Mouse (Mus musculus) duodenum, adult 2 months (tissue): Measurements from ENCODE around the gene Gm6871. TPM values are rescaled to one million over a fixed set of nuclear protein-coding genes. Genes with fewer than 3 reads are reported as not detected.

Experiments
- polyA plus RNA-seq: library from polyadenylated mRNA; depleted of rRNA; stranded (reverse); fragments of >200 nt; gene quantifications from 2 replicates; pipeline ENCODE4 v1.2.3, GENCODE M21; 2012; ENCODE audit warnings: low replicate concordance; rRNA removed

Gene Gm6871
- not detected in 2 replicates for polyA plus RNA-seq

GRCm38 (mm10) chr7:41573562-41573961 lies at the start of gene Gm6871:
TSS of gene Gm6871 (minus strand) at chr7:41573662.

GRCm38 (mm10) chr7:41599034-41599813 lies 25.8 kb upstream of the Gm6871 start, which contains the start of gene 2610021A01Rik:
TSS of gene 2610021A01Rik (plus strand) at chr7:41599230.

GRCm38 (mm10) chr7:41499389-41500049 lies 73.9 kb downstream of the Gm6871 start, which contains the start of the genes Gm20449 and AW146154:
TSS of gene Gm20449 (minus strand) at chr7:41499417.
TSS of gene AW146154 (minus strand) at chr7:41499890.

Other genes with a start within 250 kb of the Gm6871 start
- 0.67 and 1.2 TPM in 2 replicates for gene AI987944, start 180.3 kb downstream of the Gm6871 start, polyA plus RNA-seq
- not detected in 2 replicates for gene Vmn2r57, start 125.0 kb downstream of the Gm6871 start, polyA plus RNA-seq
- not detected in 2 replicates for gene Gm20449, start 74.2 kb downstream of the Gm6871 start, polyA plus RNA-seq
- 0.77 and 1.1 TPM in 2 replicates for gene AW146154, start 73.8 kb downstream of the Gm6871 start, polyA plus RNA-seq
- gene 2610021A01Rik, start 25.6 kb upstream of the Gm6871 start, polyA plus RNA-seq, result 0.43 and 0.57 TPM in 2 replicates
- gene Zfp788, start 59.5 kb upstream of the Gm6871 start, polyA plus RNA-seq, result 0.02 and 0.05 TPM in 2 replicates